Mouse (Mus musculus): ENCODE measurements at regions not wholly inside any gene's neighbourhood (a gene's known extent, or its start where the extent isn't known, plus 50 kb on each side); places are given as distances from the start of the nearest gene placed in this dataset.

DNA sequence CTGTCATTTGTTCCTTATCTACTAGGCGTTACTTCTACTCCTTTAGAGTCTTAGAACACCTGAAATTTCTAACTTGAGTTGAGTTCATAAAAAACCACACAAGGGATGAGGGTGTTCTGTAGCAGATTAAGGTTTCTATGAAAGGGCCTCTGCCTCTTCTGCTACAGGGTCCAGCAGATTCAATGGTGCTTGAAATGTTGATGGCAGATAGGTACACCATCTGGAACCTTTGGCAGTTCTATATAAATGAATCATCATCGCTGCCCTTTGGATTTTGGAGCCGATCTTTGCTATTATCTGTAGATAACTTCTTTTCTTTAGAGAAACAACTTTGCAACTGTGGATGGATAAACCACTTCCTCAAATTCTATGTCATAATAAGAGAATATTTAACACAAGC, 483.9 kb upstream of the Pappa start:
- Histone ChIP-seq H3K4me2 (ENCODE audit: low read depth, low read length) (no peak overlapping the region), H3K27ac (replicated peaks; ENCODE audit: low read depth, low read length) (no peak overlapping the region), H3K27me3 (replicated peaks; ENCODE audit: control insufficient read depth, insufficient read depth, low read length) (no peaks in the 10 kb centered on the region), H3K4me3 (ENCODE audit: low read depth, low read length) (no peak overlapping the region), H3K9me3 (ENCODE audit: control insufficient read depth, low read length) (no peaks in the 10 kb centered on the region), H3K9ac (ENCODE audit: low read depth, low read length) (no peak overlapping the region), H3K4me1 (ENCODE audit: control insufficient read depth, insufficient read depth, low read length) (no peaks in the 10 kb centered on the region), H3K36me3 (ENCODE audit: control insufficient read depth, insufficient read depth, low read length) (no peaks in the 10 kb centered on the region)
- DNase-seq (ENCODE audit: low spot score) = no peak
- no peak for ATAC-seq (ENCODE audit: low read depth)
- 86% methylated on average over 3 of the region's 3 CpGs for WGBS

- no peaks in the 10 kb centered on the region for H3K4me1 ChIP-seq (ENCODE audit: control insufficient read depth, insufficient read depth, low read length)
- no peak overlapping the region for H3K27ac ChIP-seq (replicated peaks; ENCODE audit: low read depth, low read length)
- no peaks in the 10 kb centered on the region for H3K9me3 ChIP-seq (ENCODE audit: control insufficient read depth, low read length)
- no peak overlapping the region for H3K9ac ChIP-seq (ENCODE audit: low read depth, low read length)
- ATAC-seq (ENCODE audit: low read depth) = no peak
- H3K4me2 ChIP-seq (ENCODE audit: low read depth, low read length) = no peak overlapping the region
- H3K27me3 ChIP-seq (replicated peaks; ENCODE audit: control insufficient read depth, insufficient read depth, low read length) = no peaks in the 10 kb centered on the region
- no peaks in the 10 kb centered on the region for H3K36me3 ChIP-seq (ENCODE audit: control insufficient read depth, insufficient read depth, low read length)
- whole genome bisulfite sequencing = 80% methylated on average over 1 of the region's 1 CpGs
- no peak overlapping the region for H3K4me3 ChIP-seq (ENCODE audit: low read depth, low read length)
- DNase-seq (ENCODE audit: low spot score) = no peak
Observed at GRCm38 (mm10) chr4:64640976-64641375, 483.0 kb upstream of the Pappa start.

GRCm38 (mm10) chr4:64645141-64645540, 478.8 kb upstream of the Pappa start:
- Histone ChIP-seq H3K4me3 (ENCODE audit: low read depth, low read length) (no peak overlapping the region), H3K27ac (replicated peaks; ENCODE audit: low read depth, low read length) (no peak overlapping the region), H3K27me3 (replicated peaks; ENCODE audit: control insufficient read depth, insufficient read depth, low read length) (no peaks in the 10 kb centered on the region), H3K9me3 (ENCODE audit: control insufficient read depth, low read length) (no peaks in the 10 kb centered on the region), H3K36me3 (ENCODE audit: control insufficient read depth, insufficient read depth, low read length) (no peaks in the 10 kb centered on the region), H3K4me1 (ENCODE audit: control insufficient read depth, insufficient read depth, low read length) (no peaks in the 10 kb centered on the region), H3K9ac (ENCODE audit: low read depth, low read length) (no peak overlapping the region), H3K4me2 (ENCODE audit: low read depth, low read length) (no peak overlapping the region)
- no peak for ATAC-seq (ENCODE audit: low read depth)
- DNase-seq (ENCODE audit: low spot score) = no peak
- WGBS = 87% methylated on average over 2 of the region's 2 CpGs

DNA sequence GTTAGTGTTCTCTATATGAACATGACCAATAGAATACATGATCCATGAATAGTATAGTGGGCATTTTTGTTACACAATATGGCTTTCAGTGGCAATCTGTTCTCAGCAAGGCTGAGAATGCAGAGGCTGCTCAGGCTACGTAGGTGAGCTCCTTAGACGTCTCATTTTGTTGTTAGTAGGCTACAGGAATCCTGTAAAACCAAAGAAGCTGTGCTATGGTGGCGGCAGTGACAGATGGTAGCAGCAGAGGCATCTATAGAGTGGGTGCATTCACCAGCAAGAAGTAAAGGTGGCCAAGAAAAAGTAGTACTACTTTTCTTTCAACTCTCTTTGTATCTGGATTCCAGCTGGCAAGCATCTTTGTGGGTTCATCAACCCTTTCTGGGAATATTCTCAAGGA, 469.8 kb upstream of the Pappa start:
- WGBS = 80% methylated on average over 3 of the region's 3 CpGs
- H3K9me3 ChIP-seq (ENCODE audit: control insufficient read depth, low read length) = no peaks in the 10 kb centered on the region
- H3K9ac ChIP-seq (ENCODE audit: low read depth, low read length) = no peak overlapping the region
- no peaks in the 10 kb centered on the region for H3K4me1 ChIP-seq (ENCODE audit: control insufficient read depth, insufficient read depth, low read length)
- no peak overlapping the region for H3K4me2 ChIP-seq (ENCODE audit: low read depth, low read length)
- no peaks in the 10 kb centered on the region for H3K27me3 ChIP-seq (replicated peaks; ENCODE audit: control insufficient read depth, insufficient read depth, low read length)
- H3K4me3 ChIP-seq (ENCODE audit: low read depth, low read length) = no peak overlapping the region
- no peaks in the 10 kb centered on the region for H3K36me3 ChIP-seq (ENCODE audit: control insufficient read depth, insufficient read depth, low read length)
- ATAC-seq (ENCODE audit: low read depth) (no peak), DNase-seq (ENCODE audit: low spot score) (no peak)
- no peak overlapping the region for H3K27ac ChIP-seq (replicated peaks; ENCODE audit: low read depth, low read length)

DNA sequence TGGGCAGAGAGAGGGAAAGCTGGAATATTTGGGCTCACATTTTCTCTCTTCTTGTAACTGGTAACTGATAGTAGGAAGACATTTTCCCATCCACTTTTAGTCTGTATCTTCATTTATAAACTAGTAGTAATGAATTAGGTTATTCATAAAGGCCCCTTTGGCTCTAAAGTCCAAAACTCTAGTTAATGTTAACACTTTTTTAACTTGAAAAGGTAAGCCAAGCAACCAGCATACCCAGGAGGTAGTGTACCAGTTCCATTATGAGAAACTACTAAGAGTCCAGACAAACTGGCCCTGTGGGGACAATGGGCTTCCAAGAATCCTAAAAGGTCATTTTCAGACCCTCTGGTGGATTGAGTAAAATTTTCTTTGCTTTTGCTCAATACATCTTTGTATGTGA, 468.4 kb upstream of the Pappa start:
- H3K27ac ChIP-seq (replicated peaks; ENCODE audit: low read depth, low read length) = no peak overlapping the region
- no peak overlapping the region for H3K9ac ChIP-seq (ENCODE audit: low read depth, low read length)
- no peaks in the 10 kb centered on the region for H3K27me3 ChIP-seq (replicated peaks; ENCODE audit: control insufficient read depth, insufficient read depth, low read length)
- DNase-seq (ENCODE audit: low spot score) = no peak
- H3K36me3 ChIP-seq (ENCODE audit: control insufficient read depth, insufficient read depth, low read length) = no peaks in the 10 kb centered on the region
- H3K4me1 ChIP-seq (ENCODE audit: control insufficient read depth, insufficient read depth, low read length) = no peaks in the 10 kb centered on the region
- H3K4me3 ChIP-seq (ENCODE audit: low read depth, low read length) = no peak overlapping the region
- no peak for ATAC-seq (ENCODE audit: low read depth)
- no peaks in the 10 kb centered on the region for H3K9me3 ChIP-seq (ENCODE audit: control insufficient read depth, low read length)
- H3K4me2 ChIP-seq (ENCODE audit: low read depth, low read length) = no peak overlapping the region

DNA sequence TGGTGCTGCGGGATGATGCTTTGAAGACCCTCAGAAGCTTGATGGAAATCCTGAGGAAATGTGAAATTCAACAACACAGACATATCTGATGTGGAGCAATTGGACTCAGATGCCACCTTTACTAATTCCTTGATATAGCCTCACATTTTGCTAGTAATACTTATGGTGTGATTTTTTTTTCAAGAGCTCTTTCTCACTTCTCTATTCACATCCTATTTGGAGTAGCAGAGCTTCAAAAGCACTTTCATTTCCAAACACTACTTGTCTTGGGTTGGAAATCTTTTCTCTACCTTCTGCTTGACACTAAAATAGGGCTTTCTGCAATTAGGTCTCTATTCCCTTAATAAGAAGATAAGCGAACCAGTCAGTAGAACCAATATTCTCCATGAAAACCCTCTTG, 460.3 kb upstream of the Pappa start:
- 87% methylated on average over 2 of the region's 2 CpGs for WGBS
- Histone ChIP-seq H3K9ac (ENCODE audit: low read depth, low read length) (no peak overlapping the region), H3K27me3 (replicated peaks; ENCODE audit: control insufficient read depth, insufficient read depth, low read length) (no peaks in the 10 kb centered on the region), H3K36me3 (ENCODE audit: control insufficient read depth, insufficient read depth, low read length) (no peaks in the 10 kb centered on the region), H3K4me2 (ENCODE audit: low read depth, low read length) (no peak overlapping the region), H3K9me3 (ENCODE audit: control insufficient read depth, low read length) (no peaks in the 10 kb centered on the region), H3K4me3 (ENCODE audit: low read depth, low read length) (no peak overlapping the region), H3K4me1 (ENCODE audit: control insufficient read depth, insufficient read depth, low read length) (no peaks in the 10 kb centered on the region), H3K27ac (replicated peaks; ENCODE audit: low read depth, low read length) (no peak overlapping the region)
- ATAC-seq (ENCODE audit: low read depth) (no peak), DNase-seq (ENCODE audit: low spot score) (no peak)

DNA sequence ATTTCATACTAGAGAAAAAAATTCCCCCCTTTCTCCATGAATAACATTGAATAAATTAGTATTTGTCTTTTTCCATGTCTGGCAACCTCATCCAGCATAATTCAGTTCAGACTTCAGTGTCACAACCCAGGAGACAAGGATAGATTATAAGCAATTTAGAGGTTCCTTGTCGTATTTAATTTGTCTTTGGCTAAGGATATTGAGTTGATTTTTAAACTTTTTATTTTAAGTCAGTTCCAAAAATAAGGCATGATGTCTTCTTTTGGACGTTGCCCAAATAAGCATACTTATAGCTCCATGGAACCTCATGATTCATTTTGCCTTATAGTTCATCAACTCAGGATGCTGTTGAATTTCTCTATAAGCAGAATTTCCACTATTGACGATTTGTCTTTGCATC, 456.0 kb upstream of the Pappa start:
- peak; percentile 71 for DNase-seq (ENCODE audit: low spot score)
- no peak for ATAC-seq (ENCODE audit: low read depth)
- Histone ChIP-seq H3K27me3 (replicated peaks; ENCODE audit: control insufficient read depth, insufficient read depth, low read length) (no peaks in the 10 kb centered on the region), H3K9me3 (ENCODE audit: control insufficient read depth, low read length) (no peaks in the 10 kb centered on the region), H3K27ac (replicated peaks; ENCODE audit: low read depth, low read length) (no peak overlapping the region), H3K4me3 (ENCODE audit: low read depth, low read length) (no peak overlapping the region), H3K9ac (ENCODE audit: low read depth, low read length) (no peak overlapping the region), H3K36me3 (ENCODE audit: control insufficient read depth, insufficient read depth, low read length) (no peaks in the 10 kb centered on the region), H3K4me2 (ENCODE audit: low read depth, low read length) (no peak overlapping the region), H3K4me1 (ENCODE audit: control insufficient read depth, insufficient read depth, low read length) (no peaks in the 10 kb centered on the region)
- WGBS = 58% methylated on average over 3 of the region's 3 CpGs

DNA sequence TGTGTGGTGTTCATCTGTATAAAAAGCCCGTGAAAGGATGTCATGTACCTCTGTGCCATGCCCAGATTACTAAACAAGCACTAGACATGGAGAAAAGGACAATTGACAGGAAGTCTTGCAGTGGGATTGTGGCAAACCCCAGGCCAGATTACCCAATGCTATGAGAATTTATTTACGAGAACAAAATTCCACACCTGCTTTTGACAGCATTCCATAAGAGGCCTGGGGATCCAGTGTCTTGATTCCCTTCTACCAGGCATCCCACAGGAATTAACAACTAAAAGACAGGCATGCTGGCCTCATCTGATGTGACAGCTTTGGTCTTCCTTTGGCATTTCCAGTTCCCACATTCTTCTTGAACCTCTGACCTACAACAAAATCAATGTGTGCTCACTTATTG, 454.3 kb upstream of the Pappa start:
- Histone ChIP-seq H3K9me3 (ENCODE audit: control insufficient read depth, low read length) (no peaks in the 10 kb centered on the region), H3K4me1 (ENCODE audit: control insufficient read depth, insufficient read depth, low read length) (no peaks in the 10 kb centered on the region), H3K27me3 (replicated peaks; ENCODE audit: control insufficient read depth, insufficient read depth, low read length) (no peaks in the 10 kb centered on the region), H3K4me3 (ENCODE audit: low read depth, low read length) (no peak overlapping the region), H3K4me2 (ENCODE audit: low read depth, low read length) (no peak overlapping the region), H3K36me3 (ENCODE audit: control insufficient read depth, insufficient read depth, low read length) (no peaks in the 10 kb centered on the region), H3K9ac (ENCODE audit: low read depth, low read length) (no peak overlapping the region), H3K27ac (replicated peaks; ENCODE audit: low read depth, low read length) (no peak overlapping the region)
- ATAC-seq (ENCODE audit: low read depth) (no peak), DNase-seq (ENCODE audit: low spot score) (peak; percentile 2)
- WGBS = 62% methylated on average over 2 of the region's 2 CpGs

GRCm38 (mm10) chr4:64676438-64676837, 447.5 kb upstream of the Pappa start:
- no peak for ATAC-seq (ENCODE audit: low read depth)
- Histone ChIP-seq H3K36me3 (ENCODE audit: control insufficient read depth, insufficient read depth, low read length) (no peaks in the 10 kb centered on the region), H3K4me1 (ENCODE audit: control insufficient read depth, insufficient read depth, low read length) (peaks cover 3% of the 10 kb centered on the region; the same call in 1 of the 2 replicates), H3K27me3 (replicated peaks; ENCODE audit: control insufficient read depth, insufficient read depth, low read length) (no peaks in the 10 kb centered on the region), H3K27ac (replicated peaks; ENCODE audit: low read depth, low read length) (no peak overlapping the region), H3K4me2 (ENCODE audit: low read depth, low read length) (no peak overlapping the region), H3K9me3 (ENCODE audit: control insufficient read depth, low read length) (no peaks in the 10 kb centered on the region), H3K9ac (ENCODE audit: low read depth, low read length) (no peak overlapping the region), H3K4me3 (ENCODE audit: low read depth, low read length) (no peak overlapping the region)
- 39% methylated on average over 6 of the region's 6 CpGs for WGBS
- peak; percentile 34 for DNase-seq (ENCODE audit: low spot score)

Measured in embryonic facial prominence, embryonic 14.5 days (tissue).